12 mouse cellular contexts compared by ENCODE assay signal in genomic region chr5:120465860-120466259, GRCm38 (mm10). TPM values are rescaled to one million over a fixed set of nuclear protein-coding genes. Genes with fewer than 3 reads are reported as not detected.
DNase-seq lines count a peak whose midpoint lies in the region; ATAC-seq and TF ChIP-seq lines count a peak whose summit lies in the region.
"Had no signal": no experiment of that assay in that cellular context is flagged by ENCODE, and none has a peak within 500 bp of the region (broad histone marks: within the 10 kb centered on the region; RNA-seq: fewer than 3 reads in every experiment).

No protein-coding gene starts in this region.

- H3K36me3 ChIP-seq in heart, embryonic 10.5 days = no peaks in the 10 kb centered on the region
- no peaks in the 10 kb centered on the region for H3K36me3 ChIP-seq in heart, embryonic 15.5 days
- H3K36me3 ChIP-seq in hindbrain, postnatal 0 days (ENCODE audit: insufficient read depth, low read length) = no peaks in the 10 kb centered on the region
- H3K36me3 ChIP-seq: limb, embryonic 12.5 days had no signal

- no peak overlapping the region for H3K27ac ChIP-seq in heart, embryonic 10.5 days
- peak overlapping the region; percentile 78 for H3K27ac ChIP-seq in heart, embryonic 15.5 days
- no peak overlapping the region for H3K27ac ChIP-seq in hindbrain, postnatal 0 days
- H3K27ac ChIP-seq: limb, embryonic 12.5 days had no signal

- intact Hi-C loops in left cerebral cortex, postnatal 25 days (cut with DNase I) = no loop called here

- peak; percentile 69 to 77 for DNase-seq in heart, adult 18-20 months
- DNase-seq in heart, embryonic 10.5 days (ENCODE audit: low spot score) = no peak
- peak; percentile 55 to 70 for DNase-seq in adrenal gland, adult 18-20 months (ENCODE audit: low spot score in 2 of 2)
- DNase-seq in lung, postnatal 4 days = peak; percentile 41 to 70
- no peak for DNase-seq in hindbrain, postnatal 0 days (ENCODE audit: low spot score)
- no peak for DNase-seq in gastrocnemius, adult 8-10 months (ENCODE audit: low spot score in 2 of 2)
- DNase-seq in left cerebral cortex, postnatal 25 days (ENCODE audit: low spot score in 2 of 2) = no peak
- DNase-seq: cerebellum, adult 18-20 months; gastrocnemius, postnatal 36 days had no signal

- no peak overlapping the region for H3K4me2 ChIP-seq in heart, embryonic 15.5 days
- no peak overlapping the region for H3K4me2 ChIP-seq in hindbrain, postnatal 0 days (ENCODE audit: low read depth, low read length)

- H3K27me3 ChIP-seq in heart, embryonic 10.5 days (ENCODE audit: insufficient read depth, poor library complexity, severe bottlenecking) = peaks cover 31% of the 10 kb centered on the region; the same call in 1 of the 2 replicates
- H3K27me3 ChIP-seq in heart, embryonic 15.5 days = peaks cover 22% of the 10 kb centered on the region
- no peaks in the 10 kb centered on the region for H3K27me3 ChIP-seq in hindbrain, postnatal 0 days (ENCODE audit: insufficient read depth, low read length)

- 67% methylated on average over 6 of the region's 6 CpGs for WGBS in heart, embryonic 10.5 days
- WGBS in heart, embryonic 15.5 days = 24% methylated on average over 6 of the region's 6 CpGs
- WGBS in hindbrain, postnatal 0 days = 75% methylated on average over 6 of the region's 6 CpGs

- no peaks in the 10 kb centered on the region for H3K9me3 ChIP-seq in heart, embryonic 10.5 days
- H3K9me3 ChIP-seq in heart, embryonic 15.5 days (replicated peaks) = no peaks in the 10 kb centered on the region
- no peaks in the 10 kb centered on the region for H3K9me3 ChIP-seq in hindbrain, postnatal 0 days (ENCODE audit: low read length)

- H3K4me1 ChIP-seq in heart, embryonic 10.5 days = peaks cover 15% of the 10 kb centered on the region
- H3K4me1 ChIP-seq in heart, embryonic 15.5 days (replicated peaks) = peaks cover 15% of the 10 kb centered on the region
- H3K4me1 ChIP-seq in hindbrain, postnatal 0 days (ENCODE audit: insufficient read depth, low read length) = no peaks in the 10 kb centered on the region
- H3K4me1 ChIP-seq: limb, embryonic 12.5 days had no signal

- H3K9ac ChIP-seq in heart, embryonic 15.5 days = no peak overlapping the region
- no peak overlapping the region for H3K9ac ChIP-seq in hindbrain, postnatal 0 days (replicated peaks; ENCODE audit: low read length)

- H3K4me3 ChIP-seq in heart, embryonic 10.5 days = no peak overlapping the region
- H3K4me3 ChIP-seq in heart, embryonic 15.5 days = no peak overlapping the region
- H3K4me3 ChIP-seq in hindbrain, postnatal 0 days (ENCODE audit: low read length) = no peak overlapping the region
- H3K4me3 ChIP-seq: limb, embryonic 12.5 days had no signal

- TF ChIP-seq CTCF in hindbrain, postnatal 0 days (IDR thresholded peaks at IDR 0.05; ENCODE audit: low read depth) = no peak

- peak; percentile 84 for ATAC-seq in heart, embryonic 15.5 days (replicated peaks; ENCODE audit: insufficient number of reproducible peaks, insufficient read depth, low FRiP score, low read depth)
- no peak for ATAC-seq in hindbrain, postnatal 0 days

RNA-seq across cellular contexts. Expression of gene Sdsl, which starts 6.8 kb away (rescaled TPM):
- total RNA-seq in heart, adult 18-20 months (2021) = 1 to 10 TPM; 6.8 to 9.4 TPM
- 7.5 and 7.7 TPM in 2 replicates for polyA plus RNA-seq in heart, embryonic 10.5 days (2016; fragmentation: Nextera tagmentation; extraction: Ambion mirVana)
- total RNA-seq in adrenal gland, adult 18-20 months (2021) = 10 to 100 TPM; 55.6 to 78.2 TPM
- 14.3 and 15.8 TPM in 2 replicates for polyA plus RNA-seq in heart, embryonic 15.5 days (2015; fragmentation: Nextera tagmentation; extraction: Ambion mirVana)
- 4.6 and 6.0 TPM in 2 replicates for total RNA-seq in hindbrain, postnatal 0 days (2014; rRNA removed)
- polyA plus RNA-seq in hindbrain, postnatal 0 days (2015; fragmentation: Nextera tagmentation; extraction: Ambion mirVana) = 7.8 and 8.1 TPM in 2 replicates
- under 1 TPM; 0.32 to 0.73 (median 0.66) TPM for total RNA-seq in gastrocnemius, adult 8-10 months (2022)
- 1 to 10 TPM; 4.6 to 6.4 TPM for total RNA-seq in left cerebral cortex, postnatal 25 days (2021)
- total RNA-seq: neutrophil, adult 5-6 weeks had no signal

RNA-seq across cellular contexts. Expression of gene Sds, which starts 10.5 kb away (rescaled TPM):
- total RNA-seq in heart, adult 18-20 months (2021) = 1 to 10 TPM in 1 of 2 experiments, under 1 TPM in 1; 0.87 to 2.4 TPM
- 0.16 and 0.23 TPM in 2 replicates for polyA plus RNA-seq in heart, embryonic 10.5 days (2016; fragmentation: Nextera tagmentation; extraction: Ambion mirVana)
- not detected for total RNA-seq in adrenal gland, adult 18-20 months (2021)
- polyA plus RNA-seq in heart, embryonic 15.5 days (2015; fragmentation: Nextera tagmentation; extraction: Ambion mirVana) = 0.33 TPM in 1 of 2 replicates, not detected in the other
- 0.50 TPM in 1 of 2 replicates, not detected in the other for total RNA-seq in hindbrain, postnatal 0 days (2014; rRNA removed)
- 0.20 and 0.59 TPM in 2 replicates for polyA plus RNA-seq in hindbrain, postnatal 0 days (2015; fragmentation: Nextera tagmentation; extraction: Ambion mirVana)
- total RNA-seq in gastrocnemius, adult 8-10 months (2022) = under 1 TPM; 0.45 to 0.99 (median 0.60) TPM
- total RNA-seq in left cerebral cortex, postnatal 25 days (2021) = under 1 TPM in 1 of 2 experiments, not detected in 1; 0.27 TPM
- total RNA-seq: neutrophil, adult 5-6 weeks had no signal
- polyA plus RNA-seq: limb, embryonic 12.5 days had no signal

RNA-seq across cellular contexts. Expression of gene Lhx5, which starts 34.4 kb away (rescaled TPM):
- not detected for total RNA-seq in heart, adult 18-20 months (2021)
- 0.05 TPM in 1 of 2 replicates, not detected in the other for polyA plus RNA-seq in heart, embryonic 10.5 days (2016; fragmentation: Nextera tagmentation; extraction: Ambion mirVana)
- not detected for total RNA-seq in adrenal gland, adult 18-20 months (2021)
- not detected in 2 replicates for polyA plus RNA-seq in heart, embryonic 15.5 days (2015; fragmentation: Nextera tagmentation; extraction: Ambion mirVana)
- total RNA-seq in hindbrain, postnatal 0 days (2014; rRNA removed) = 26.2 and 31.0 TPM in 2 replicates
- 14.0 and 15.2 TPM in 2 replicates for polyA plus RNA-seq in hindbrain, postnatal 0 days (2015; fragmentation: Nextera tagmentation; extraction: Ambion mirVana)
- total RNA-seq in gastrocnemius, adult 8-10 months (2022) = not detected
- under 1 TPM; 0.21 to 0.25 TPM for total RNA-seq in left cerebral cortex, postnatal 25 days (2021)
- total RNA-seq: gastrocnemius, postnatal 36 days; neutrophil, adult 5-6 weeks had no signal
- polyA plus RNA-seq: limb, embryonic 12.5 days had no signal

RNA-seq across cellular contexts. Expression of gene Plbd2, which starts 37.6 kb away (rescaled TPM):
- 10 to 100 TPM; 47.4 to 50.3 TPM for total RNA-seq in heart, adult 18-20 months (2021)
- 43.9 and 46.6 TPM in 2 replicates for polyA plus RNA-seq in heart, embryonic 10.5 days (2016; fragmentation: Nextera tagmentation; extraction: Ambion mirVana)
- total RNA-seq in adrenal gland, adult 18-20 months (2021) = 10 to 100 TPM; 76.9 to 90.1 TPM
- 40.8 and 49.6 TPM in 2 replicates for polyA plus RNA-seq in heart, embryonic 15.5 days (2015; fragmentation: Nextera tagmentation; extraction: Ambion mirVana)
- 32.0 and 35.2 TPM in 2 replicates for total RNA-seq in hindbrain, postnatal 0 days (2014; rRNA removed)
- 49.9 and 53.9 TPM in 2 replicates for polyA plus RNA-seq in hindbrain, postnatal 0 days (2015; fragmentation: Nextera tagmentation; extraction: Ambion mirVana)
- 10 to 100 TPM; 40.5 to 44.7 (median 42.1) TPM for total RNA-seq in gastrocnemius, adult 8-10 months (2022)
- total RNA-seq in left cerebral cortex, postnatal 25 days (2021) = 10 to 100 TPM; 56.9 to 58.9 TPM

RNA-seq across cellular contexts. Expression of gene Slc8b1, which starts 45.1 kb away (rescaled TPM):
- total RNA-seq in heart, adult 18-20 months (2021) = 10 to 100 TPM in 1 of 2 experiments, 1 to 10 TPM in 1; 9.5 to 11.3 TPM
- polyA plus RNA-seq in heart, embryonic 10.5 days (2016; fragmentation: Nextera tagmentation; extraction: Ambion mirVana) = 4.2 and 5.9 TPM in 2 replicates
- 10 to 100 TPM; 26.4 to 31.7 TPM for total RNA-seq in adrenal gland, adult 18-20 months (2021)
- polyA plus RNA-seq in heart, embryonic 15.5 days (2015; fragmentation: Nextera tagmentation; extraction: Ambion mirVana) = 2.7 and 5.0 TPM in 2 replicates
- total RNA-seq in hindbrain, postnatal 0 days (2014; rRNA removed) = 3.7 and 4.0 TPM in 2 replicates
- 2.5 and 2.7 TPM in 2 replicates for polyA plus RNA-seq in hindbrain, postnatal 0 days (2015; fragmentation: Nextera tagmentation; extraction: Ambion mirVana)
- total RNA-seq in gastrocnemius, adult 8-10 months (2022) = 10 to 100 TPM in 1 of 4 experiments, 1 to 10 TPM in 3; 6.0 to 10.7 (median 6.5) TPM
- total RNA-seq in left cerebral cortex, postnatal 25 days (2021) = 1 to 10 TPM; 5.9 to 6.0 TPM

Comparison
In these comparisons a context has a peak if more than half of its experiments do, and no peak if none do; other contexts are left out.
1. DNase-seq: peak in heart, adult 18-20 months (2 of 2), adrenal gland, adult 18-20 months (2 of 2) and lung, postnatal 4 days (2 of 2); none in heart, embryonic 10.5 days (single experiment), hindbrain, postnatal 0 days (single experiment), gastrocnemius, adult 8-10 months (0 of 2) and left cerebral cortex, postnatal 25 days (0 of 2).
2. RNA of gene Lhx5, which starts 34.4 kb away (total RNA-seq): 26.2 to 31.0 TPM in hindbrain, postnatal 0 days; 0.21 to 0.25 TPM in left cerebral cortex, postnatal 25 days, not detected in heart, adult 18-20 months, not detected in adrenal gland, adult 18-20 months and not detected in gastrocnemius, adult 8-10 months; every median in the first group is over 10 times any median in the second.